In genomic region chr17:46681466-46682118, GRCm38 (mm10) we compare ENCODE assay signal across 8 mouse cellular contexts. TPM values are rescaled to one million over a fixed set of nuclear protein-coding genes. Genes with fewer than 3 reads are reported as not detected.
A peak's percentile ranks its signal among the peaks of the same experiment; 100 is the strongest.
DNase-seq lines count a peak whose midpoint lies in the region; ATAC-seq and TF ChIP-seq lines count a peak whose summit lies in the region.

No protein-coding gene starts in this region.

- WGBS in heart, embryonic 12.5 days = 24% methylated on average over 12 of the region's 12 CpGs
- 22% methylated on average over 12 of the region's 12 CpGs for WGBS in heart, postnatal 0 days
- WGBS in midbrain, embryonic 12.5 days = 31% methylated on average over 12 of the region's 12 CpGs

- H3K9me3 ChIP-seq in heart, embryonic 12.5 days (replicated peaks) = no peaks in the 10 kb centered on the region
- no peaks in the 10 kb centered on the region for H3K9me3 ChIP-seq in MEL (replicated peaks; ENCODE audit: insufficient read depth, low read length)
- H3K9me3 ChIP-seq in heart, postnatal 0 days (replicated peaks; ENCODE audit: control insufficient read depth, low read length) = no peaks in the 10 kb centered on the region
- H3K9me3 ChIP-seq in midbrain, embryonic 12.5 days = no peaks in the 10 kb centered on the region

- peaks cover 60% of the 10 kb centered on the region for H3K36me3 ChIP-seq in heart, embryonic 12.5 days
- peaks cover 0 to 13% of the 10 kb centered on the region in 2 experiments; a peak in 2 of 4 replicates for H3K36me3 ChIP-seq in MEL (ENCODE audit: control insufficient read depth in 1 of 2, insufficient read depth in 2 of 2, low read length in 2 of 2)
- peaks cover 49% of the 10 kb centered on the region for H3K36me3 ChIP-seq in heart, postnatal 0 days (replicated peaks; ENCODE audit: control insufficient read depth, insufficient read depth, low read length)
- peaks cover 58% of the 10 kb centered on the region for H3K36me3 ChIP-seq in midbrain, embryonic 12.5 days

- peak overlapping the region; percentile 79 for H3K9ac ChIP-seq in heart, embryonic 12.5 days
- peak overlapping the region; percentile 78 for H3K9ac ChIP-seq in MEL (ENCODE audit: control insufficient read depth, low read depth, low read length, poor library complexity, severe bottlenecking)
- peak overlapping the region; percentile 67 for H3K9ac ChIP-seq in heart, postnatal 0 days (replicated peaks; ENCODE audit: low read depth, low read length)
- peak overlapping the region; percentile 73 for H3K9ac ChIP-seq in midbrain, embryonic 12.5 days (replicated peaks)

- H3K4me1 ChIP-seq in heart, embryonic 12.5 days (replicated peaks) = peaks cover 38% of the 10 kb centered on the region
- peaks cover 2 to 9% of the 10 kb centered on the region in 2 experiments; a peak in 3 of 4 replicates for H3K4me1 ChIP-seq in MEL (ENCODE audit: control insufficient read depth in 1 of 2, insufficient read depth in 2 of 2, low read length in 2 of 2)
- H3K4me1 ChIP-seq in heart, postnatal 0 days (ENCODE audit: control insufficient read depth, insufficient read depth) = peaks cover 14% of the 10 kb centered on the region
- peaks cover 32% of the 10 kb centered on the region for H3K4me1 ChIP-seq in midbrain, embryonic 12.5 days

- H3K4me3 ChIP-seq in heart, embryonic 12.5 days = peak overlapping the region; percentile 81
- peak overlapping the region; percentile 73 to 76 for H3K4me3 ChIP-seq in MEL (ENCODE audit: control insufficient read depth in 1 of 2, insufficient read depth in 1 of 2, low read depth in 2 of 2, low read length in 2 of 2)
- H3K4me3 ChIP-seq in heart, postnatal 0 days (ENCODE audit: low read depth, low read length) = peak overlapping the region; percentile 92
- H3K4me3 ChIP-seq in midbrain, embryonic 12.5 days = peak overlapping the region; percentile 72

- no peak for ATAC-seq in heart, embryonic 12.5 days (ENCODE audit: insufficient number of reproducible peaks, low FRiP score)
- ATAC-seq in heart, postnatal 0 days (ENCODE audit: insufficient read depth, low read depth) = no peak
- no peak for ATAC-seq in midbrain, embryonic 12.5 days (ENCODE audit: low FRiP score, low read depth)
- ATAC-seq in megakaryocyte-erythroid progenitor cell, adult 5-6 weeks (replicated peaks; ENCODE audit: low FRiP score, low TSS enrichment, poor library complexity, severe bottlenecking) = no peak

- no peak overlapping the region for H3K27ac ChIP-seq in heart, embryonic 12.5 days (ENCODE audit: poor library complexity, severe bottlenecking)
- peak overlapping the region; percentile 26; the same call in 1 of the 2 replicates for H3K27ac ChIP-seq in MEL (ENCODE audit: control insufficient read depth, low read depth, low read length)
- H3K27ac ChIP-seq in heart, postnatal 0 days (ENCODE audit: low read depth) = 0 out of 2 replicates have a peak overlapping the region, but pooled peaks have one; percentile 47
- peak overlapping the region; percentile 65 for H3K27ac ChIP-seq in midbrain, embryonic 12.5 days (replicated peaks)

- intact Hi-C loops in heart, postnatal 36 days (cut with DNase I) = loop anchor here (2.0 to 10.0 kb wide), 3 partner anchors 31 to 323 kb away; no protein-coding TSS in a partner anchor

- no peak for DNase-seq in heart, postnatal 36 days
- no peak for DNase-seq in MEL (ENCODE audit: low read depth, low spot score)
- no peak for DNase-seq in heart, postnatal 0 days (ENCODE audit: low spot score)
- DNase-seq in adrenal gland, postnatal 4 days (ENCODE audit: low spot score in 2 of 2) = no peak
- no peak for DNase-seq in testis, postnatal 10 days (ENCODE audit: low spot score)

- no peak for TF ChIP-seq RAD21 in MEL (IDR thresholded peaks at IDR 0.05; ENCODE audit: low read depth, low read length)

- no peaks in the 10 kb centered on the region for H3K27me3 ChIP-seq in heart, embryonic 12.5 days (replicated peaks)
- no peaks in the 10 kb centered on the region for H3K27me3 ChIP-seq in MEL (ENCODE audit: control insufficient read depth in 1 of 2, insufficient read depth in 2 of 2, low read length in 2 of 2)
- no peaks in the 10 kb centered on the region for H3K27me3 ChIP-seq in heart, postnatal 0 days (ENCODE audit: control insufficient read depth, insufficient read depth, low read length)
- H3K27me3 ChIP-seq in midbrain, embryonic 12.5 days = no peaks in the 10 kb centered on the region

- no peak for TF ChIP-seq EP300 in MEL (IDR thresholded peaks at IDR 0.05; ENCODE audit: low read depth in 1 of 2, low read length in 2 of 2)
- TF ChIP-seq EP300 in heart, postnatal 0 days (IDR thresholded peaks at IDR 0.05; ENCODE audit: low read depth) = no peak

- no peak for TF ChIP-seq CTCF in MEL (IDR thresholded peaks at IDR 0.05 in 2 of 3, conservative IDR thresholded peaks at IDR 0.05 in 1 of 3; ENCODE audit: control insufficient read depth in 1 of 3, insufficient read depth in 1 of 3, low read depth in 2 of 3, low read length in 3 of 3, poor library complexity in 1 of 3, severe bottlenecking in 1 of 3)
- no peak for TF ChIP-seq CTCF in heart, postnatal 0 days (IDR thresholded peaks at IDR 0.05; ENCODE audit: low read depth)

- peaks cover 35% of the 10 kb centered on the region for H3K79me2 ChIP-seq in MEL (ENCODE audit: control insufficient read depth, insufficient read depth, low read length, poor library complexity)

- no peak for TF ChIP-seq POLR2A in MEL (IDR thresholded peaks at IDR 0.05; ENCODE audit: control insufficient read depth in 1 of 2, insufficient read depth in 1 of 2, low read depth in 1 of 2, low read length in 2 of 2, poor library complexity in 1 of 2)

- peak overlapping the region; percentile 92 for H3K4me2 ChIP-seq in heart, embryonic 12.5 days
- peak overlapping the region; percentile 95 for H3K4me2 ChIP-seq in heart, postnatal 0 days (ENCODE audit: low read depth, low read length)
- H3K4me2 ChIP-seq in midbrain, embryonic 12.5 days (replicated peaks) = peak overlapping the region; percentile 95

RNA-seq across cellular contexts. Expression of gene Klhdc3, which starts 0.9 kb away (rescaled TPM):
- polyA plus RNA-seq in heart, embryonic 12.5 days (2016; fragmentation: Nextera tagmentation; extraction: Ambion mirVana) = 149 and 155 TPM in 2 replicates
- total RNA-seq in heart, postnatal 36 days (2021) = 10 to 100 TPM; 85.5 to 87.7 TPM
- 93.6 and 95.0 TPM in 2 replicates for total RNA-seq in MEL (2012; rRNA removed)
- 100 to 1,000 TPM in 1 of 2 experiments, not detected in 1; 203 TPM for polyA plus RNA-seq in MEL (2012; ENCODE audit: insufficient read depth in 1 of 2, insufficient read length in 2 of 2, low read depth in 1 of 2, low replicate concordance in 2 of 2, missing spikeins in 1 of 2)
- total RNA-seq in heart, postnatal 0 days (2014; rRNA removed; ENCODE audit: low replicate concordance) = 117 and 133 TPM in 2 replicates
- polyA plus RNA-seq in heart, postnatal 0 days (2015; fragmentation: Nextera tagmentation; extraction: Ambion mirVana) = 175 and 178 TPM in 2 replicates
- 127 and 131 TPM in 2 replicates for polyA plus RNA-seq in midbrain, embryonic 12.5 days (2016; fragmentation: Nextera tagmentation; extraction: Ambion mirVana)
- 102 and 104 TPM in 2 replicates for total RNA-seq in megakaryocyte-erythroid progenitor cell, adult 5-6 weeks (2014; fragmentation: Nextera tagmentation)
- 28.6 and 33.4 TPM in 2 replicates for total RNA-seq in megakaryocyte-erythroid progenitor cell, adult 5-6 weeks (2017)
- total RNA-seq in adrenal gland, postnatal 4 days (2021) = 100 to 1,000 TPM; 102 to 107 TPM

RNA-seq across cellular contexts. Expression of gene Mea1, which starts 3.0 kb away (rescaled TPM):
- 116 and 123 TPM in 2 replicates for polyA plus RNA-seq in heart, embryonic 12.5 days (2016; fragmentation: Nextera tagmentation; extraction: Ambion mirVana)
- 10 to 100 TPM; 48.0 to 49.3 TPM for total RNA-seq in heart, postnatal 36 days (2021)
- 75.1 and 84.0 TPM in 2 replicates for total RNA-seq in MEL (2012; rRNA removed)
- polyA plus RNA-seq in MEL (2012; ENCODE audit: insufficient read depth in 1 of 2, insufficient read length in 2 of 2, low read depth in 1 of 2, low replicate concordance in 2 of 2, missing spikeins in 1 of 2) = 100 to 1,000 TPM in 1 of 2 experiments, not detected in 1; 124 TPM
- total RNA-seq in heart, postnatal 0 days (2014; rRNA removed; ENCODE audit: low replicate concordance) = 40.2 and 44.0 TPM in 2 replicates
- polyA plus RNA-seq in heart, postnatal 0 days (2015; fragmentation: Nextera tagmentation; extraction: Ambion mirVana) = 101 and 114 TPM in 2 replicates
- polyA plus RNA-seq in midbrain, embryonic 12.5 days (2016; fragmentation: Nextera tagmentation; extraction: Ambion mirVana) = 159 and 175 TPM in 2 replicates
- total RNA-seq in megakaryocyte-erythroid progenitor cell, adult 5-6 weeks (2014; fragmentation: Nextera tagmentation) = 74.7 and 75.2 TPM in 2 replicates
- 71.6 and 85.7 TPM in 2 replicates for total RNA-seq in megakaryocyte-erythroid progenitor cell, adult 5-6 weeks (2017)
- total RNA-seq in adrenal gland, postnatal 4 days (2021) = 10 to 100 TPM; 83.2 to 87.1 TPM

RNA-seq across cellular contexts. Expression of gene Rrp36, which starts 7.4 kb away (rescaled TPM):
- 36.5 and 38.9 TPM in 2 replicates for polyA plus RNA-seq in heart, embryonic 12.5 days (2016; fragmentation: Nextera tagmentation; extraction: Ambion mirVana)
- 10 to 100 TPM in 1 of 2 experiments, 1 to 10 TPM in 1; 9.5 to 10.7 TPM for total RNA-seq in heart, postnatal 36 days (2021)
- total RNA-seq in MEL (2012; rRNA removed) = 43.6 and 55.3 TPM in 2 replicates
- 10 to 100 TPM in 1 of 2 experiments, not detected in 1; 51.2 TPM for polyA plus RNA-seq in MEL (2012; ENCODE audit: insufficient read depth in 1 of 2, insufficient read length in 2 of 2, low read depth in 1 of 2, low replicate concordance in 2 of 2, missing spikeins in 1 of 2)
- total RNA-seq in heart, postnatal 0 days (2014; rRNA removed; ENCODE audit: low replicate concordance) = 15.5 and 18.8 TPM in 2 replicates
- 26.6 and 29.7 TPM in 2 replicates for polyA plus RNA-seq in heart, postnatal 0 days (2015; fragmentation: Nextera tagmentation; extraction: Ambion mirVana)
- 54.1 and 56.0 TPM in 2 replicates for polyA plus RNA-seq in midbrain, embryonic 12.5 days (2016; fragmentation: Nextera tagmentation; extraction: Ambion mirVana)
- 16.1 and 23.4 TPM in 2 replicates for total RNA-seq in megakaryocyte-erythroid progenitor cell, adult 5-6 weeks (2014; fragmentation: Nextera tagmentation)
- 60.4 and 64.8 TPM in 2 replicates for total RNA-seq in megakaryocyte-erythroid progenitor cell, adult 5-6 weeks (2017)
- 10 to 100 TPM; 25.2 to 26.9 TPM for total RNA-seq in adrenal gland, postnatal 4 days (2021)

RNA-seq across cellular contexts. Expression of gene Ppp2r5d, which starts 23.3 kb away (rescaled TPM):
- 62.8 TPM in 2 replicates for polyA plus RNA-seq in heart, embryonic 12.5 days (2016; fragmentation: Nextera tagmentation; extraction: Ambion mirVana)
- 10 to 100 TPM; 33.2 TPM for total RNA-seq in heart, postnatal 36 days (2021)
- 45.1 and 47.6 TPM in 2 replicates for total RNA-seq in MEL (2012; rRNA removed)
- 10 to 100 TPM; 80.4 to 82.9 TPM for polyA plus RNA-seq in MEL (2012; ENCODE audit: insufficient read depth in 1 of 2, insufficient read length in 2 of 2, low read depth in 1 of 2, low replicate concordance in 2 of 2, missing spikeins in 1 of 2)
- total RNA-seq in heart, postnatal 0 days (2014; rRNA removed; ENCODE audit: low replicate concordance) = 46.3 and 46.6 TPM in 2 replicates
- polyA plus RNA-seq in heart, postnatal 0 days (2015; fragmentation: Nextera tagmentation; extraction: Ambion mirVana) = 25.2 and 27.1 TPM in 2 replicates
- 111 and 113 TPM in 2 replicates for polyA plus RNA-seq in midbrain, embryonic 12.5 days (2016; fragmentation: Nextera tagmentation; extraction: Ambion mirVana)
- 41.3 and 52.0 TPM in 2 replicates for total RNA-seq in megakaryocyte-erythroid progenitor cell, adult 5-6 weeks (2014; fragmentation: Nextera tagmentation)
- 35.9 and 57.2 TPM in 2 replicates for total RNA-seq in megakaryocyte-erythroid progenitor cell, adult 5-6 weeks (2017)
- total RNA-seq in adrenal gland, postnatal 4 days (2021) = 10 to 100 TPM; 57.7 to 60.1 TPM

RNA-seq across cellular contexts. Expression of gene Pex6, which starts 29.7 kb away (rescaled TPM):
- polyA plus RNA-seq in heart, embryonic 12.5 days (2016; fragmentation: Nextera tagmentation; extraction: Ambion mirVana) = 16.9 and 17.0 TPM in 2 replicates
- 10 to 100 TPM; 31.8 to 32.3 TPM for total RNA-seq in heart, postnatal 36 days (2021)
- 17.7 and 23.0 TPM in 2 replicates for total RNA-seq in MEL (2012; rRNA removed)
- 10 to 100 TPM in 1 of 2 experiments, not detected in 1; 31.2 TPM for polyA plus RNA-seq in MEL (2012; ENCODE audit: insufficient read depth in 1 of 2, insufficient read length in 2 of 2, low read depth in 1 of 2, low replicate concordance in 2 of 2, missing spikeins in 1 of 2)
- total RNA-seq in heart, postnatal 0 days (2014; rRNA removed; ENCODE audit: low replicate concordance) = 22.2 and 22.7 TPM in 2 replicates
- 6.5 and 8.8 TPM in 2 replicates for polyA plus RNA-seq in heart, postnatal 0 days (2015; fragmentation: Nextera tagmentation; extraction: Ambion mirVana)
- polyA plus RNA-seq in midbrain, embryonic 12.5 days (2016; fragmentation: Nextera tagmentation; extraction: Ambion mirVana) = 33.7 and 36.0 TPM in 2 replicates
- total RNA-seq in megakaryocyte-erythroid progenitor cell, adult 5-6 weeks (2014; fragmentation: Nextera tagmentation) = 19.0 and 22.6 TPM in 2 replicates
- total RNA-seq in megakaryocyte-erythroid progenitor cell, adult 5-6 weeks (2017) = 7.5 and 11.7 TPM in 2 replicates
- 10 to 100 TPM; 49.1 to 49.4 TPM for total RNA-seq in adrenal gland, postnatal 4 days (2021)
